Mouse (Mus musculus): ENCODE measurements around the gene Krtap9-3. TPM values are rescaled to one million over a fixed set of nuclear protein-coding genes. Genes with fewer than 3 reads are reported as not detected.

Gene Krtap9-3
- polyA plus RNA-seq, 1 experiment = not detected

DNA sequence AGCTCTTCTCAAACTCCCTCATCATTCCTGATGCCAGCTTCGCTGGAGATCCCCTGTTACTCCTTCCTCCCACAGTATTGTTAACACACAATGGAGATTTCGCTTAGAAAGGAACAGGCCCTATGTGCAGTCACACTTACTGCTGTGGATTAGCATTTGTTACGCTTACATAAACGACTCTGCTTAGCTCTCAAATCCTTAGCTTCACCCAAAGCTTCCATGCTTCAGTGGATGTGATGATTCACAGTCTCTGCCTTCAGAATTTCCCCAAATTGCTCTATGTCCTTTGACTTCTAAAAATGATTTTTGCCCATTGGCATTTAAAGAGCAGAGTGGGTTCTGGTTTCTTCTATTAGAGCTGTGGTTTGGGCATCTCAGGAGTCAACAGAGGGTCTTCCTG lies 24.7 kb downstream of the Krtap9-3 start:
- Histone ChIP-seq H3K4me1 (ENCODE audit: control insufficient read depth, insufficient read depth, insufficient read length) (no peaks in the 10 kb centered on the region; the same call in 1 of the 2 replicates), H3K4me3 (ENCODE audit: extremely low read depth, insufficient read depth, insufficient read length) (no peak overlapping the region), H3K27me3 (ENCODE audit: control insufficient read depth, insufficient read depth, low read length) (no peaks in the 10 kb centered on the region), H3K36me3 (ENCODE audit: control insufficient read depth, insufficient read depth, low read length) (no peaks in the 10 kb centered on the region), H3K27ac (ENCODE audit: insufficient read depth, low read length) (no peak overlapping the region)
- TF ChIP-seq CTCF (IDR thresholded peaks at IDR 0.05; ENCODE audit: extremely low read depth, insufficient read depth, insufficient read length, insufficient replicate concordance) = no peak
- no peak for TF ChIP-seq POLR2A (IDR thresholded peaks at IDR 0.05; ENCODE audit: low read depth, low read length)
- no peak for DNase-seq (ENCODE audit: low read depth in 1 of 2, low spot score in 2 of 2)
- 73% methylated on average over 4 of the region's 4 CpGs for WGBS

GRCm38 (mm10) chr11:99566530-99566929 lies 31.4 kb downstream of the Krtap9-3 start, which contains the start of gene Krtap3-1:
TSS of gene Krtap3-1 (minus strand) at chr11:99566630.
- no peaks in the 10 kb centered on the region for H3K36me3 ChIP-seq (ENCODE audit: control insufficient read depth, insufficient read depth, low read length)
- no peak within 1 kb of the TSS for H3K4me3 ChIP-seq (ENCODE audit: extremely low read depth, insufficient read depth, insufficient read length)
- H3K27me3 ChIP-seq (ENCODE audit: control insufficient read depth, insufficient read depth, low read length) = no peaks in the 10 kb centered on the region
- TF ChIP-seq CTCF (IDR thresholded peaks at IDR 0.05; ENCODE audit: extremely low read depth, insufficient read depth, insufficient read length, insufficient replicate concordance) (no peak), POLR2A (IDR thresholded peaks at IDR 0.05; ENCODE audit: low read depth, low read length) (no peak)
- no peaks in the 10 kb centered on the region for H3K4me1 ChIP-seq (ENCODE audit: control insufficient read depth, insufficient read depth, insufficient read length)
- 90% methylated on average over 7 of the region's 7 CpGs for WGBS
- no peak for DNase-seq (ENCODE audit: low read depth in 1 of 2, low spot score in 2 of 2)
- H3K27ac ChIP-seq (ENCODE audit: insufficient read depth, low read length) = no peak within 1 kb of the TSS

GRCm38 (mm10) chr11:99562580-99562979 lies 35.3 kb downstream of the Krtap9-3 start:
- DNase-seq (ENCODE audit: low read depth in 1 of 2, low spot score in 2 of 2) = no peak
- H3K4me3 ChIP-seq (ENCODE audit: extremely low read depth, insufficient read depth, insufficient read length) = no peak overlapping the region
- TF ChIP-seq CTCF (IDR thresholded peaks at IDR 0.05; ENCODE audit: extremely low read depth, insufficient read depth, insufficient read length, insufficient replicate concordance) (no peak), POLR2A (IDR thresholded peaks at IDR 0.05; ENCODE audit: low read depth, low read length) (no peak)
- H3K27me3 ChIP-seq (ENCODE audit: control insufficient read depth, insufficient read depth, low read length) = no peaks in the 10 kb centered on the region
- no peaks in the 10 kb centered on the region for H3K36me3 ChIP-seq (ENCODE audit: control insufficient read depth, insufficient read depth, low read length)
- no peaks in the 10 kb centered on the region for H3K4me1 ChIP-seq (ENCODE audit: control insufficient read depth, insufficient read depth, insufficient read length)
- H3K27ac ChIP-seq (ENCODE audit: insufficient read depth, low read length) = no peak overlapping the region
- WGBS = 81% methylated on average over 6 of the region's 6 CpGs

DNA sequence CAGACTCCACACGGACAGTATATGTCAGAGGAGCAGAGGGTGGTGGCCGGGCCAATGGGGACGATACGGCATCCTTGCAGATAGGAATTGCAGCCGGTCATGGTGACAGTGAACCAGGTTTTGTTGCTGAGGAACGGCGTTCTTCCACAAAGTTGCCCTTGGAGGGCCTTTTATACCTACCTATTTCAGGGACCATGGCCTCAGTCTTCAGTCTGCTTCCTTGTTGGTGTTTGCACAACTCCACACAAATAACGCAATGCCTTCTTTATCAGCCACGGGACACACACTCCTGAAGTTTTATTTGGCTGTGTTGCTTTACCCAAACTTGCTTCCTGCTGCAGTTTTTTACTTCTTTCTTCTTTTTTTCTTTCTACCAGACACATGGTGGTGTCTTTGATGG lies 38.5 kb downstream of the Krtap9-3 start, which contains the start of gene Gm11939:
Gm11939 (minus strand) TSS at position 101 of the 400 bp plus-strand sequence.
- Histone ChIP-seq H3K4me3 (ENCODE audit: extremely low read depth, insufficient read depth, insufficient read length) (no peak within 1 kb of the TSS), H3K27ac (ENCODE audit: insufficient read depth, low read length) (no peak within 1 kb of the TSS)
- TF ChIP-seq CTCF (IDR thresholded peaks at IDR 0.05; ENCODE audit: extremely low read depth, insufficient read depth, insufficient read length, insufficient replicate concordance) = no peak
- no peak for TF ChIP-seq POLR2A (IDR thresholded peaks at IDR 0.05; ENCODE audit: low read depth, low read length)

DNA sequence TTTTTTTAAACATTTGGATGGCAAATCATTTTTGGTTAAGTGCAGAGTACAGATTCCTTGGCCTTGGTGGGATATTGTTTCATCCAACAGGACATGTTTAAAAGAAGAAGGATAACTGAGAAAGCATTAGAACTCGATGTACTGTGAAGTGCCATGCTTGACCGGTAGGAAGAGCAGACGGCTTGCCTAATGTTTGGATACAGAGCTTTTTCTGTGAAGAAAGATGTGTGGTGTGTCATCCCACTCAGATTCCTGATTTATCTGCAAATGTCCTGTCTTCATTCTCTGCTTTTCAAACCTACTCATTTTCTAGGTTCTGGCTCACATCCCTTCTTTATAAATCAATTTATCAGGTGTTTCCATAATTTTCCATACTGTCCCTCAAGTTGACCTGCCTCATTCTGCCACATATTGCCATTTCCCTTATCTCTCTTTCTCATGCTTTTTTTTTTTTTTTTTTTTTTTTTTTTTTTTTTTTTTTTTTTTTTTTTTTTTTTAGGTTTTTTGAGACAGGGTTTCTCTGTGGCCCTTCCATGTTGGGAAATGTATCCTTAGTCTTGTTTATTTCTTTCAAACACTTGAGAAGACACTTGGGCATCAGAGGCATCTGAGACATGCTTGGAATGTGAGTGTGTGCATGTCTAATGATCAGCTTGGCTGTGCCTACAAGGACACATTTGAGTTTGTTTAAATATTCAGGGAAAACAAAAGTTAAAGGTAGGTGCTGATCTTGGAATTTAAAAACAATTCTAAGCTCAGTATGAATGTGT lies 39.7 kb downstream of the Krtap9-3 start:
- WGBS = 88% methylated on average over 3 of the region's 3 CpGs
- no peak for TF ChIP-seq POLR2A (IDR thresholded peaks at IDR 0.05; ENCODE audit: low read depth, low read length)
- no peak for TF ChIP-seq CTCF (IDR thresholded peaks at IDR 0.05; ENCODE audit: extremely low read depth, insufficient read depth, insufficient read length, insufficient replicate concordance)

More for the DNA sequence above, 38.5 kb downstream of the Krtap9-3 start, which contains the start of gene Gm11939:
- no peak for DNase-seq (ENCODE audit: low read depth in 1 of 2, low spot score in 2 of 2)
- 86% methylated on average over 9 of the region's 9 CpGs for WGBS
- no peaks in the 10 kb centered on the region for H3K27me3 ChIP-seq (ENCODE audit: control insufficient read depth, insufficient read depth, low read length)
- no peaks in the 10 kb centered on the region for H3K36me3 ChIP-seq (ENCODE audit: control insufficient read depth, insufficient read depth, low read length)
- H3K4me1 ChIP-seq (ENCODE audit: control insufficient read depth, insufficient read depth, insufficient read length) = no peaks in the 10 kb centered on the region

DNA sequence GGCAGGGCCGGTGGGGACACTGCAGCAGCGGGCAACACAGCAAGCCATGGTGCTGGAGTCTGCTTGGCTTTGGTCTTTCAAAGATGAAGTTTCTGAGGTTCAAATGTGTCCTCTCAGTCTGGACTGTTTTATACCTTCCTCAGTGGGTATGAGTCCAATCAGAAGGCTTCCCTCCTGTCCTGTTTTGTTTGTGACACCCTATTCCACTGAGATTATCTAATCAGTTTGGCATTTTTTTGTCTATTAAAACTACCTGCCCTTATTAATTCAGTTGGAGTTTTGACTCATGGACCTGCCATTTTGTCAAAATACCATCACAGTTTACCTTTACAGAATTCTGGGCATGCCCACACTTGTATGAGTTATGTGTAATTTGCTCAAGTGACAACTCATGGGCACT lies 41.2 kb downstream of the Krtap9-3 start, which contains the start of gene Krtap3-2:
Krtap3-2 (minus strand) TSS at position 101 of the 400 bp plus-strand sequence.
- Histone ChIP-seq H3K27ac (ENCODE audit: insufficient read depth, low read length) (no peak within 1 kb of the TSS), H3K4me3 (ENCODE audit: extremely low read depth, insufficient read depth, insufficient read length) (no peak within 1 kb of the TSS), H3K27me3 (ENCODE audit: control insufficient read depth, insufficient read depth, low read length) (no peaks in the 10 kb centered on the region), H3K4me1 (ENCODE audit: control insufficient read depth, insufficient read depth, insufficient read length) (no peaks in the 10 kb centered on the region), H3K36me3 (ENCODE audit: control insufficient read depth, insufficient read depth, low read length) (no peaks in the 10 kb centered on the region)
- no peak for TF ChIP-seq CTCF (IDR thresholded peaks at IDR 0.05; ENCODE audit: extremely low read depth, insufficient read depth, insufficient read length, insufficient replicate concordance)
- TF ChIP-seq POLR2A (IDR thresholded peaks at IDR 0.05; ENCODE audit: low read depth, low read length) = no peak
- no peak for DNase-seq (ENCODE audit: low read depth in 1 of 2, low spot score in 2 of 2)
- WGBS = 54% methylated on average over 2 of the region's 2 CpGs

More for the DNA sequence above, 39.7 kb downstream of the Krtap9-3 start:
- no peaks in the 10 kb centered on the region for H3K36me3 ChIP-seq (ENCODE audit: control insufficient read depth, insufficient read depth, low read length)
- no peaks in the 10 kb centered on the region for H3K4me1 ChIP-seq (ENCODE audit: control insufficient read depth, insufficient read depth, insufficient read length)
- no peak overlapping the region for H3K27ac ChIP-seq (ENCODE audit: insufficient read depth, low read length)
- DNase-seq (ENCODE audit: low read depth in 1 of 2, low spot score in 2 of 2) = no peak
- no peaks in the 10 kb centered on the region for H3K27me3 ChIP-seq (ENCODE audit: control insufficient read depth, insufficient read depth, low read length)
- no peak overlapping the region for H3K4me3 ChIP-seq (ENCODE audit: extremely low read depth, insufficient read depth, insufficient read length)

DNA sequence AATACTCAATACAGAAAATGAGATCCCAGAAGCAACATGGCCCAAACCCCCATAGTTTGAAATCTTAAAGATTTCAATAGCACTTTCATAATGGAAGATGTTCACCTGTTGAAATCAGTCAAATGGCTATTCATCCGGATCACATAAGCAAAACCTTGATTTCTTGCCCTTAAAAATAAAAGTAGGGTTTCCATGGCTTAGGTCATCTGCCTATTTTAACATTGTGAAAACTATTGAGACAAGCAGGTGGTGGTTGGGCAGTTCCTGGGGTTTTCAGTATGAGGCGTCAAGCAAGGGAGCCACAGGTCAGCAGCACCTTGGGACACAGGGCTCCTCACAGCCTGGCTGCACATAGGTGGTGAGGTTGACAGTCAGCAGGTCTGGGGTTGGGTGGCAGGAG lies 41.7 kb downstream of the Krtap9-3 start:
- Histone ChIP-seq H3K27me3 (ENCODE audit: control insufficient read depth, insufficient read depth, low read length) (no peaks in the 10 kb centered on the region), H3K4me1 (ENCODE audit: control insufficient read depth, insufficient read depth, insufficient read length) (no peaks in the 10 kb centered on the region), H3K27ac (ENCODE audit: insufficient read depth, low read length) (no peak overlapping the region), H3K36me3 (ENCODE audit: control insufficient read depth, insufficient read depth, low read length) (no peaks in the 10 kb centered on the region), H3K4me3 (ENCODE audit: extremely low read depth, insufficient read depth, insufficient read length) (no peak overlapping the region)
- TF ChIP-seq POLR2A (IDR thresholded peaks at IDR 0.05; ENCODE audit: low read depth, low read length) (no peak), CTCF (IDR thresholded peaks at IDR 0.05; ENCODE audit: extremely low read depth, insufficient read depth, insufficient read length, insufficient replicate concordance) (no peak)
- DNase-seq (ENCODE audit: low read depth in 1 of 2, low spot score in 2 of 2) = no peak
- 84% methylated on average over 2 of the region's 2 CpGs for WGBS
